Mouse (Mus musculus): Measurements from ENCODE around the gene 2310034G01Rik. TPM values are rescaled to one million over a fixed set of nuclear protein-coding genes. Genes with fewer than 3 reads are reported as not detected.

2310034G01Rik gene
- polyA plus RNA-seq, 2 experiments = 0.17 to 0.74 TPM

DNA sequence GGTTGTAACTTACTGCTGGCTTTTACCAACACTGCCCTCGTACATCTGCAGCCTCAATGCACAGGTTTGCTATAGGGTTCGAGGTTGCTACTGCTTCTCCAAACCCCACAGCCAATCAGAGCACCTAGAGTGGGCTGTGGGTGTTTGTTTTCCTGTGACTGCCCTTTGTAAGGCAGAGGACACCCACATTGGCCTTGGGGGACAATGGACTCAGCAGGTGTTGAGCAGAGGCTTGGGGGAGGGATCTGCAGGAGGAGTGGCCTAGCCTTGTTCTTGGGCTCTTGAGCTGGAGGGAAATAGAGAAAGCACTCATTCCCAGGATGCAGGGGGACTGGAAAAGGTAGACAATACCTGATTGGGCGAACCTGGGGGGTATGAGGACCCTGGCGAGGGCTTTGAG, 8.3 kb upstream of the 2310034G01Rik start:
- Histone ChIP-seq H3K27me3 (ENCODE audit: control insufficient read depth, insufficient read depth, low read length) (no peaks in the 10 kb centered on the region), H3K36me3 (replicated peaks; ENCODE audit: control insufficient read depth, insufficient read depth, low read depth) (no peaks in the 10 kb centered on the region), H3K9me3 (ENCODE audit: control insufficient read depth, low read length) (no peaks in the 10 kb centered on the region), H3K4me2 (ENCODE audit: low read depth) (peak overlapping the region; percentile 100), H3K4me1 (replicated peaks; ENCODE audit: control insufficient read depth in 2 of 2, insufficient read depth in 2 of 2, low read length in 1 of 2) (peaks cover 12 to 19% of the 10 kb centered on the region in 2 experiments), H3K4me3 (ENCODE audit: insufficient read depth in 1 of 2, low read depth in 2 of 2, low read length in 2 of 2) (peak overlapping the region in 1 of 2 experiments; percentile 5; a peak in 2 of 4 replicates), H3K27ac (no peak overlapping the region), H3K9ac (replicated peaks) (no peak overlapping the region)
- 26% methylated on average over 4 of the region's 4 CpGs for WGBS (ENCODE audit: insufficient replicate concordance)
- DNase-seq (ENCODE audit: low read depth in 3 of 3, low spot score in 3 of 3) = no peak
- TF ChIP-seq EP300 (IDR thresholded peaks at IDR 0.05; ENCODE audit: low read depth) (no peak), CTCF (IDR thresholded peaks at IDR 0.05; ENCODE audit: low read depth) (no peak)
- 0 out of 2 replicates have a peak, but pooled peaks have one; percentile 17 for ATAC-seq (ENCODE audit: insufficient read depth)

GRCm38 (mm10) chr19:46357344-46358280, 7.5 kb upstream of the 2310034G01Rik start:
- ATAC-seq (ENCODE audit: insufficient read depth) = peak; percentile 36; the same call in 1 of the 2 replicates
- 2% methylated on average over 25 of the region's 25 CpGs for WGBS (ENCODE audit: insufficient replicate concordance)
- H3K36me3 ChIP-seq (replicated peaks; ENCODE audit: control insufficient read depth, insufficient read depth, low read depth) = no peaks in the 10 kb centered on the region
- no peak for DNase-seq (ENCODE audit: low read depth in 3 of 3, low spot score in 3 of 3)
- peak overlapping the region; percentile 63 to 77 for H3K4me3 ChIP-seq (ENCODE audit: insufficient read depth in 1 of 2, low read depth in 2 of 2, low read length in 2 of 2)
- peak overlapping the region; percentile 39 for H3K27ac ChIP-seq
- peak overlapping the region; percentile 72 for H3K9ac ChIP-seq (replicated peaks)
- H3K4me1 ChIP-seq (replicated peaks; ENCODE audit: control insufficient read depth in 2 of 2, insufficient read depth in 2 of 2, low read length in 1 of 2) = peaks cover 12 to 25% of the 10 kb centered on the region in 2 experiments
- H3K9me3 ChIP-seq (ENCODE audit: control insufficient read depth, low read length) = no peaks in the 10 kb centered on the region
- no peaks in the 10 kb centered on the region for H3K27me3 ChIP-seq (ENCODE audit: control insufficient read depth, insufficient read depth, low read length)
- TF ChIP-seq EP300 (IDR thresholded peaks at IDR 0.05; ENCODE audit: low read depth) (no peak), CTCF (IDR thresholded peaks at IDR 0.05; ENCODE audit: low read depth) (no peak)
- H3K4me2 ChIP-seq (ENCODE audit: low read depth) = peak overlapping the region; percentile 100

GRCm38 (mm10) chr19:46356701-46357138, 6.6 kb upstream of the 2310034G01Rik start:
- peak; percentile 86 for ATAC-seq (ENCODE audit: insufficient read depth)
- Histone ChIP-seq H3K27me3 (ENCODE audit: control insufficient read depth, insufficient read depth, low read length) (no peaks in the 10 kb centered on the region), H3K4me1 (replicated peaks; ENCODE audit: control insufficient read depth in 2 of 2, insufficient read depth in 2 of 2, low read length in 1 of 2) (peaks cover 12 to 26% of the 10 kb centered on the region in 2 experiments), H3K36me3 (replicated peaks; ENCODE audit: control insufficient read depth, insufficient read depth, low read depth) (no peaks in the 10 kb centered on the region), H3K27ac (no peak overlapping the region), H3K4me2 (ENCODE audit: low read depth) (peak overlapping the region; percentile 100), H3K4me3 (ENCODE audit: insufficient read depth in 1 of 2, low read depth in 2 of 2, low read length in 2 of 2) (peak overlapping the region; percentile 63 to 77), H3K9me3 (ENCODE audit: control insufficient read depth, low read length) (no peaks in the 10 kb centered on the region), H3K9ac (replicated peaks) (peak overlapping the region; percentile 72)
- WGBS (ENCODE audit: insufficient replicate concordance) = under 1% methylated on average over 29 of the region's 29 CpGs
- DNase-seq (ENCODE audit: low read depth in 3 of 3, low spot score in 3 of 3) = peak; percentile 73 to 83 (median 75)
- TF ChIP-seq EP300 (IDR thresholded peaks at IDR 0.05; ENCODE audit: low read depth) = no peak

DNA sequence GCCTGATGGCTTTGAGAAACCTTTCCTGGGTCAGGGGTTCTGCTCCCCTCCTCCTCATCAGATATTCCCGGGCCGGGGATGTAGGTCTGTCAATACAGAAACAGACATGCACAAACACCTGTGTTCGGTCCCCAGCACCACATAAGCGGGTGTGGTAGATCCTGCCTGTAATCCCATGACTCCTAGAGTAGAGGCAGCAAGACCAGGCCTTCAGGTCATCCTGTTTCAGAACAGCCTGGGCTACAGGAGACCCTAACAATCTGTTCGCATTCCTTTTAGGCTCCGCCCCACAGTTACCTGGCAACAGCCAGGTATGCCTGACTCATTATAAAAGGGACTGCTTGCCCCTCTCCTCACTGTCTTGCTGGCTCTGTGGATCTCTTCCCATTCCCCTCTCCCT, 552 bp downstream of the 2310034G01Rik start:
- peak overlapping the region; percentile 59 to 61 for H3K4me3 ChIP-seq (ENCODE audit: insufficient read depth in 1 of 2, low read depth in 2 of 2, low read length in 2 of 2)
- H3K36me3 ChIP-seq (replicated peaks; ENCODE audit: control insufficient read depth, insufficient read depth, low read depth) = no peaks in the 10 kb centered on the region
- peaks cover 3 to 23% of the 10 kb centered on the region in 2 experiments for H3K4me1 ChIP-seq (replicated peaks; ENCODE audit: control insufficient read depth in 2 of 2, insufficient read depth in 2 of 2, low read length in 1 of 2)
- no peak overlapping the region; the same call in 1 of the 2 replicates for H3K9ac ChIP-seq (replicated peaks)
- 53% methylated on average over 6 of the region's 6 CpGs for WGBS (ENCODE audit: insufficient replicate concordance)
- no peaks in the 10 kb centered on the region for H3K9me3 ChIP-seq (ENCODE audit: control insufficient read depth, low read length)
- H3K27me3 ChIP-seq (ENCODE audit: control insufficient read depth, insufficient read depth, low read length) = peaks cover 5% of the 10 kb centered on the region; the same call in 1 of the 2 replicates
- peak overlapping the region; percentile 73 for H3K4me2 ChIP-seq (ENCODE audit: low read depth)
- no peak for TF ChIP-seq EP300 (IDR thresholded peaks at IDR 0.05; ENCODE audit: low read depth)
- no peak for TF ChIP-seq CTCF (IDR thresholded peaks at IDR 0.05; ENCODE audit: low read depth)
- no peak overlapping the region for H3K27ac ChIP-seq
- ATAC-seq (ENCODE audit: insufficient read depth) = no peak
- DNase-seq (ENCODE audit: low read depth in 3 of 3, low spot score in 3 of 3) = no peak
